Mouse (Mus musculus) gastrocnemius, postnatal 25 days (tissue): ENCODE results near the gene Phlda2. TPM values are rescaled to one million over a fixed set of nuclear protein-coding genes. Genes with fewer than 3 reads are reported as not detected.
"Not testable (repeated sequence)": the region's sequence is repeated elsewhere in the genome, so short reads cannot be mapped to it uniquely, and the experiment has no call there.

Experiments
- DNase-seq: peaks from one replicate; pipeline ENCODE4 v3.0.0; 2022
- long read RNA-seq, 2 experiments: library from polyadenylated mRNA; stranded (forward); transcript quantifications; one replicate each; pipeline ENCODE4 v2.0.0; 2021
- total RNA-seq, 2 experiments: library from RNA; stranded (reverse); gene quantifications; 1 replicate in 1 of 2; 2 replicates in 1 of 2; pipeline ENCODE4 v1.2.3; 2021

Gene Phlda2
- not detected for total RNA-seq
- long read RNA-seq, experiment 1: 0 reads
- long read RNA-seq, experiment 2: 0 reads

DNA sequence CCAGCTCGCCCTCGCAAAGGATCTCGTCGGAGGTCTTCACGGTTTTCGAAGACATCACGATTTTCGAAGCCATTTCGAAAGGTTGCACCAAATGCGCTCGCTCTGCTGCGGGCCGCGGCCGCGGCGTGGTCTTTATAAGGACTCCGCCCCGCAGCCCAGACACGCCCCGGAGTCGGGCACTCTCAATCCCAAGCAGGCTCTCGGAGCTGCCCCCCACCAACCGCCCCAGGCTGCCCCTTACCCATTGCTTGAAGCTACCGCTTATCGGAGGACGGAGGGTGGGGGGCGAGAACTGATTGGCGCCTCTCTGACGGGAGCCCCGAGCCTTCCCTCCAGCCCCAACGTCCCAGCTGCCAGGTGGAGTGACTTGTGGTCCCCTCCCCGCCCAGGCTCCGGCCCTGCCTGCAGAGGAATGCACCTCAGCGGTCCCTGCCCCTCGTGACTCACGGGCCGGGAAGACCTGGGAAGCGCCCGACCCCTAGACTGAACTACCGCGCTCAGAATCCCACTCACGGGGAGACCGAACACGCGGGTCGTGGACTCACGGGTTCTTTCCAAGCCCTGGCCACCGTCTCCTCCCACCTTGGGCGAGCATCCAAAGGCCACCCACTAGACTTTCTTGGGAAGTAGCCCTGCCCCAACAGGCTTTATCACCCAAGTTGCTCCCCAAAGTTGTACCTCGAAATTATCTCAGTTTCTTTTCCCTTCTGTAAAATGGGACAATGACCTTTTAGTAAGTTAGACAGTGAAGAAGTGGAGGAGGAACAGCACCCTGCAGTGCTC lies at the start of gene Phlda2:
Gene Phlda2, minus strand, starts transcription at position 733 of the 783 bp plus-strand sequence.
- DNase-seq: no peak

- no peak for DNase-seq
Observed at GRCm38 (mm10) chr7:143549588-143550220, 46.8 kb upstream of the Phlda2 start.

DNA sequence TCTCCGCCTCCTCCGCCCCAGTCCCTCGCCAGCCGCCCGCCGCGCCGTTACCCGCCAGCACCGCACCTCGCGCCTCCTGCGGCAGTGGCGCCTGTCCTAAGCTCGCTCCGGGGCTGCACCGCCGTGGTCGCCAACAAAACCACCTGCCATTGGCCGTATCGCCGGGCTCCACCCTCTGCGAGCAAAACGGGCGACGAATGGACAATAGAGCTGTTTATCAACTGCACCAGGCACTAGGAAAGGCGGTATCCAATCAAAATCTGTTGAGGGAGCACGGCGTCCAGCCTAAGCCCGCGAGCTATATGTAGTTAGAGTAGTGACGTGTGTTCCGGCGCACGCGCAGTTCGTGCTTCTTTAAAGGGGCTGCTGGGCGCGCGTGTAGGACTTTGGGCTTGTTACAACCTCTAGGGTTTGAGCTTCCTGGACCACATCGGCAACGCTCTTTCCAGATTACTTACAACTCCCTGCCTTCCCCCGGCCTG lies 46.1 kb upstream of the Phlda2 start, which contains the start of gene Nap1l4:
Gene Nap1l4, minus strand, starts transcription at position 131 of the 482 bp plus-strand sequence.
- peak; percentile 99 for DNase-seq

GRCm38 (mm10) chr7:143548231-143548961 lies 45.4 kb upstream of the Phlda2 start:
- no peak for DNase-seq

GRCm38 (mm10) chr7:143546554-143546953 lies 43.6 kb upstream of the Phlda2 start:
- no peak for DNase-seq

DNA sequence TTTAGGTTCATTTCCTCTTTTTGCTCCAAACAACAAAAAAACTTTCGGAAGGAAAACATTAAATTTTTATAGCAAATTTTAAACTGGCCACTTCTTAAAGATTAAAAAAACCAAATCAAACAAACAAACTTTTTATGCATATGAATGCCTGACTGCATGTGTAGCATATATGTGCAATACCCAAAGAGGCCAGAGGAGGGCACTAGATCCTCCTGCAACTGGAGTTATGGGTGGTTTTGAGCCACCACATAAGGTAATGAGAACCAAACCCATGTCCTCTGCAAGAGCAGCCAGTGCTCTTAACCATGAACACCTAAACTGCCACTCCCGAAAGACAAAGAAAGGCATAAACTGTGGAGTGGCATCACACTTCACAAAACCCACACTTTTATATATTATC lies 41.4 kb upstream of the Phlda2 start:
- no peak for DNase-seq

- no peak for DNase-seq
Observed at GRCm38 (mm10) chr7:143538671-143539070, 35.7 kb upstream of the Phlda2 start.

GRCm38 (mm10) chr7:143538229-143538628 lies 35.3 kb upstream of the Phlda2 start:
- DNase-seq: not testable (repeated sequence)

DNA sequence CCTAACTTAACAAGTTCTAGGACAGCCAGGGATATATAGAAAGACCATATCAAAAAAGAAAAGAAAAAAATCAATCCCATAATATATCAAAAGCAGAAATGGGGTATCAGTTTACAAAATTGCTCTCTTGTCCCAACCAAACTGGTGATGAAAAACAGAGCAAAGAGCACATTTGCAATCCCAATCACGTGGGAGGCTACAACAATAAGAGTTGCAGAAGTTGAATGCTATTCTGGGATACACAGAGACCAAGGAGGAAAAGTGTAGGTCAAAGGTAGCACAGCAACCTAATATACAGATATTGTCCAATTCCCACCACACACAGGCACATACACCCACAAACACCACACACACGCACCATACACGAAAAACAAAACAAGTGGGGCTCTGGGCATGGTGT lies 33.3 kb upstream of the Phlda2 start:
- DNase-seq: no peak

GRCm38 (mm10) chr7:143533284-143533683 lies 30.3 kb upstream of the Phlda2 start:
- no peak for DNase-seq

- peak; percentile 33 for DNase-seq
Observed at GRCm38 (mm10) chr7:143532410-143532809, 29.5 kb upstream of the Phlda2 start.

GRCm38 (mm10) chr7:143519333-143519732 lies 16.4 kb upstream of the Phlda2 start:
- DNase-seq: no peak

GRCm38 (mm10) chr7:143514416-143514768 lies 11.4 kb upstream of the Phlda2 start:
- no peak for DNase-seq

- no peak for DNase-seq
Observed at GRCm38 (mm10) chr7:143513763-143514415, 10.9 kb upstream of the Phlda2 start.

- DNase-seq: no peak
Observed at GRCm38 (mm10) chr7:143511335-143511712, 8.4 kb upstream of the Phlda2 start.

DNA sequence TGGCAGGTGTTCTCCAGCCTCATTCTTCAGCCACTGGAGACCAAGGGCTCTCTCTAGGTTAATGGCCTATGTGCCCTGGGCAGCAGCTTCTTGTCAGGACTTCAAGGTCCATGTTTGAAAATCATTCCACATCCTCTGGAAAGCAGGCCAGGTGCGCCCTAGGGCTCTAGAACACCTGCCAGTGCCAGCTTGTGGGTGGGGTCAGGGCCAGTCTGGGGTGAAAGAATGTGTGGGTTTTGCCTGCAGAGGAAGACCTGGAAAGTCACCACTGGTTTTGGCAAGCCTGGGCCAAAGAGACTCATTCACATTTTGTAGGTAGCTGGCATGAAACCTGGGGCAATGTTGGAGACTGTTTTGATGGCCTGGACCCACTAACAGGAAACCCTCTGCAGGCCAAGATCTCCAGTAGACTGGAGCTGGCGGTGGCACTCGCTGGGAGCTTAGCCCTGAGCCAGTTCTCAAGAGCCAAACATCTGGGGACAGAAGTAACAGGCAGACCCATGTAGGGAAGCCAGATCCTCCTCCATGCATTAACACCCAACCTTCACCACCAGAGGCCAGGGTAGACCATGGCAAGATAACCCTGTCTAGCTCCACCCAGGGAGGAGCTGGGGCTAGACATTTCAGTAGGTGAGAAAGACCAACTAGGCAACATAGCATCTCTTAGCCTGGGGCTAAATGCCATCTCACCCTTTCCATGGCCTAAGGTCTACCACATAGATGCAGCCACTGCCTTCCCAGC lies 7.8 kb upstream of the Phlda2 start:
- DNase-seq: no peak

DNA sequence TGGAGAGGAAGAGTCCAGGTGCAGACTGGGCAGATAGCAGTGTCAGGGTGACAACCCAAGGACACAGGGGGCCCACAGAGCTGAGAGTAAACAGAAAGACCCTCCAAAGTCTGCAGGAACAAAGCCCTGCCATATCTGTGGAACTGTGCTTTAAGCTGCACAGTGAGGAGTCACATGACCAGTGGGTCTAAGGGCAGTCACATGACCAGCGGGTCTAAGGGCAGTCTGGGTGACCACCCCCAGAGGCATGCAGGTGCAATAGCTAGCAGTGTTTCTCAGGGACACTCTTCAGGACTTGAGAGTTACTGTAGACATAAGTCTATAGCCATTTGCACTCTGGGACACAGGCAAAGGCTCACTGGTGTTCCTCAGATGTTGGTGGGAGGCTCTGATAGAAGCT lies 6.6 kb upstream of the Phlda2 start:
- no peak for DNase-seq

DNA sequence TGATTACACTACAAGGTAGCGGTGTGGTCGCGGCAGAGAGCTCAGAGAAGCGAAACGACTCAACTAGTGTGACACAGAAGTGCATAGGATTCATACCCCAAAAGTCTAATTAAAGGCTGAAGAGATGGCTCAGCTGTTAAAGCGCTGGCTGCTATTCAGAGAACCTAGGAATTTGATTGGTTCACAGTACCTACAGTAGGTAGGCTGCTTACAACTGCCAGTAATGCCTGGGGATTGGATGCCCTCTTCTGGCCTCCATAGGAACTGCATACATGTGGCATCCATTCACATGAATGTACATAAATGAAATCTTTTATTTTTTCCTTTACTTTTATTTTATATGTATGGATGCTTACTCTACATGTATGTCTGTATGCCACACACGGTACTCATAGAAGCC lies 3.7 kb upstream of the Phlda2 start:
- no peak for DNase-seq

DNA sequence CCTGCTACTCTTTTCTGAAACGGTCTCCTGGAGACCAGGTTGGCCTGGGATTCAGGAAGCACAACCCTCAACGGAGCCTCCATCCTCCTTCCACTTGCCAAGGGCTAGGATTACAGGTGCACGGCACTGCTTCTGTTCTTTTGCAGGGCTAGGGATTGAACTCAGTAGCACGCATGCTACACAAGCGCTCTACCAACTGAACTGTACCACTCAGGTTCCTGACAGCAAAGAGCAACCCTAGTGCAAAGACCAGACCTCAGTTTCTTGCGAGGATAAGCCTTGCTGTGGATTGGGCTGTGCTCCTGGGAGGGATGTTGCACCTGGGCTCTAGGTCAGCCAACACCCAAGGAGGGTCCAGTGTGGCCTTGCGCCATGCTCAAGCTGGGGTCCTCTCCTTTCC lies 3.3 kb upstream of the Phlda2 start:
- no peak for DNase-seq

DNA sequence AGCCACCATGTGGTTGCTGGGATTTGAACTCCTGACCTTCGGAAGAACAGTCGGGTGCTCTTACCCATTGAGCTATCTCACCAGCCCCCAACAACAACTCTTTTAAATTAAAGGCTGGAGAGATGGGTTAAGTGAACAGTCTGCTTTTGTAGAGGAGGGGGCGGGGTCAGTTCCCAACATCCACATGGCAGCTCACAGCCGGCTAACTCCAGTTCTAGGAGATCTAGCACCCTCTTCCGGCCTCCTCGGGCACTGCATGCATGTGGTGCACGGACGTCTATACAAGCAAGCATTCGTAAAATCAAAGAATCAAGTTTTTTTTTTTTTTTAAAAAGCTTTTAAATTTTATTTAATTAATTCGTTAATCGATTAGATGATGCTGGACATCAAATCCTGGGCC lies 2.9 kb upstream of the Phlda2 start:
- DNase-seq: peak; percentile 46

GRCm38 (mm10) chr7:143505411-143505810 lies 2.5 kb upstream of the Phlda2 start:
- DNase-seq: no peak

- no peak for DNase-seq
Observed at GRCm38 (mm10) chr7:143503926-143504325, 976 bp upstream of the Phlda2 start.
